Mouse (Mus musculus) retina, postnatal 7 days (tissue): ENCODE results near the gene Atg101.

ENCODE experiments used
- DNase-seq: peaks from one replicate; pipeline ENCODE4 v3.0.0-alpha.2; 2012; ENCODE audit warnings: low read depth, low spot score

The Atg101 gene

DNA sequence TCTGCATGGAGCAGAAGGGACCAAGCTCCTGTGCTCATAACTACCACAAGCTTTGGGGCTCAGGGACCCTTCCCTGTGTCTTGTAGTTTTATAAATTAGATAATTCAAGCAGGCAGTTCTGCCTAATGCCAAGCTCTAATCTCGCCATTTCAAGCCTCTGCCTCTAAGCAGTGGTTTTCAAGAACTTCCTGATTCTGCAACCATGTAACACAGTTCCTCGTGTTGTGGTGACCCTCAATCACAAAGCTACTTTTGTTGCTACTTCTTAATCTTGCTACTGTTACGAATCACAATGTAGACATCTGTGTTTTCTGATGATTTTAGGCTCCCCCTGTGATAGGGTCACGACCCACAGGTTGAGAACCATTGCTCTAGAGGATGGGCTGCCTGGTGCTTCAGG lies 49.6 kb downstream of the Atg101 start:
- no peak for DNase-seq

DNA sequence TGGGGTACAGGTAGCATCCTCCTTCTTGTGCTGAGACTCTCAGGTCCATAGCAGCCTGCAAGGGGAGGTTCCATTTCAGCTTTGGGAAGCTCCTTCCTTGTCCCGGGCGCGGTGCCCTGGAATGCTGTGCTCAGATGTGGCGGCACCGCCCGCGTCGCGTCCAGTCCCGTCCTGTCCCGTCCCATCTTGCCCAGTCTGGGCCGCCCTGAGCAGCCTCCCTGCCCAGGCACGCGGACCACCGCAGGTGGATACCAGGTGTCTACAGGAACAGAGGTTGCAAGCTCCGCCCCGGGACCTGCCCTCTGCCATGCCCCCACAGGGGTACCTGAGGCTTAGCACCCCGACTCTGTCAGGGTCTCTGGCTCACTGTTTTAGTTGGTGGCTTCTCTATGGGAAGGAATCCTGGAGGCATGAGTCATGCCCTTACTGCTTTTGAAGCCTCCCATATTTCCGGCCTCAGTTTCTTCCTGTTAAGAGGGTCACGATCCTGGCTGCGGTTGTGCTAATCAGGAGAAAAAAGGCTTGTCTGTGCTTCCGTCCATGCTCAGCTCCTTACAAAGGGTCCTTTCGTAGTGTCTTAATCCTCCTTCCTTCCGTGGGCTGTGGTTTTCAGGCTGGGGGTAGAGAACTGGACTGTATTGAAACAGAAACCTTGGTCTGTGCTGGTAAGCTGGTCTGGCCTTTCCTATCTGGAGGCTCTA lies 52.6 kb downstream of the Atg101 start:
- no peak for DNase-seq

DNA sequence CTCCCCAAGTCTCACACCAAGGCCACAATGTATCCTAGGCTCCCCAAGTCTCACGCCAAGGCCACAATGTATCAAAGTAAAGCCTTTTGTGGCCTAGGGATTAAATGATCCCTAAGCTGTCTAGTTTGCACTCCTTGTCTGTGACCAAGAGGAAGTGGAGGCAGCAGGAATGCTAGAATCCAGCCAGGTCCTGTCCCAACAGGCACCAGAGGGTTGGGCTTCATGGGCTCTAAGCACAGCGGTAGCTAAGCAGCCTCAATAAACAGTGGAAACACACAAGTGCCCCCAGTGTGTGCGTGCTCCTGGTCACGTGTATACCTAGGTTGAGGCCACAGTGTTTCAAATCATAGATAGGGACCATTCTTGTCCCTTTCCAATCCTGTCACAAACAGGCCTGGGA lies 54.3 kb downstream of the Atg101 start:
- no peak for DNase-seq

DNA sequence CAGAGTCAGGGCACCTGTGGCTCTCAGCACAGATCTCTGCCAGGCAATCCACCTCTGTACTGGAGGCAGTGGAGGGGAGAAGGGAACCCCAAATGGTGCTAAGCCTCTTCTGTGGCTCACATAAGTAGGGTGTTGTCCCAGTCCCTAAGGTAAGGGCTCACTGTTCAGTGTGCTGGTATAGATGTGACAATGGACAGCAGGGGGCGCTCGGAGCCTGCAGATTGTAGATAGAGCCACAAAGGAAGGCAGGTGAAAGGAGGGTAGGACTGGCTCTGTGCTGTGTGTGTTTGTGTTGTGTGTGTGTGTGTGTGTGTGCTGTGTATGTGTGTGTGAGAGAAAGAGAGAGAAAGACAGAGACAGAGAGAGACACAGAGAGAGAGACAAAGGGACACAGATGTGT lies 55.5 kb downstream of the Atg101 start:
- peak; percentile 79 for DNase-seq
